Mouse (Mus musculus): ENCODE measurements at regions not wholly inside any gene's neighbourhood (a gene's known extent, or its start where the extent isn't known, plus 50 kb on each side); places are given as distances from the start of the nearest gene placed in this dataset.

DNA sequence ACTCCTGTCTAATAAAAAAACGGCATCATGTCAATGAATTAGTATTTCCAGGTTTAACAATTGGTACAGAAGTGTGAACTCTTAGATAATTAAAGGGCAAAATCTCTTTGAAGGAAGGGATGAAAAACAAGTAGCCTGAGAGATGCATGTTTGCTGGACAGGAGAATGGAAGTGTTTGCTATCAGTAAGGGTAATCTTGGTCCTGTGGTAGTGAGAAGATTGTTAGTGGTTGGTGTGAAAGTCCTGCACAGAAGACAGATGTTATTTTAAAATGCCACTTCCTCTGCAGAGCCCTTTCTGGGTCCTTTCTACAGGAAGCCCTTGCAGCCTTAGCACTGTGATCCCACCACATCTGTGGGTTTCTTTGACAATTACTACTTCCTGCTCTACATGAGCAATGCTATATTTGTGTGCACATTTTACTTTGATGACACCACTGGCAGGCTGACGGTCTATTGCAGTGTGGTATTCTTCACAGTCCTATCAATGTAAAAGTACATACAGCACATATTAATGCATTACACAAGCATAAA lies 108.8 kb downstream of the Gm10295 start:
- WGBS = 71% methylated on average over 2 of the region's 2 CpGs
- Histone ChIP-seq H3K4me1 (replicated peaks; ENCODE audit: control insufficient read depth, insufficient read depth, low read length) (no peaks in the 10 kb centered on the region), H3K9ac (ENCODE audit: low read length) (no peak overlapping the region), H3K36me3 (ENCODE audit: control insufficient read depth, insufficient read depth, low read length) (no peaks in the 10 kb centered on the region), H3K9me3 (ENCODE audit: control insufficient read depth, low read length) (no peaks in the 10 kb centered on the region), H3K27me3 (ENCODE audit: control insufficient read depth, insufficient read depth, low read depth, low read length) (no peaks in the 10 kb centered on the region), H3K4me2 (ENCODE audit: low read depth, low read length) (no peak overlapping the region), H3K27ac (ENCODE audit: low read length) (no peak overlapping the region), H3K4me3 (ENCODE audit: low read length) (no peak overlapping the region)
- no peak for ATAC-seq (ENCODE audit: low read depth)

DNA sequence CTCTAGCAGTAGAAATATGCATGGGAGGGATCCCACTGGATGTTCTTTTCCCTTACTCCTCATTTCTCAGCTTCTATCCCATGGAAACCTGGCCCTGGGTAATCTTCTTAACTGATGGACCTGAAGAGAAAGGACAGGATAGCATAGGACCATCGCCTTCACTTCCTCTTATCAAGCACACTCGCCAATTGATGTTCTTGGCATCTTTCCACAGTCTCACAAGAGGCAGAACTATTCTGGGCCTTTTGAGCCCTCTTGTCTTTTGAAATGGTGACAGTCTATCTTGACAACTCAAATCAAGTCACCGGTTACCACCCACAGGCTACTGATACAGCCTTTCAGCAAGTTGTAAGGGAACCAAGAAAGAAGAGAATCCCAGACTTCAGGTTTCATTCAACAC lies 112.1 kb downstream of the Gm10295 start:
- H3K4me2 ChIP-seq (ENCODE audit: low read depth, low read length) = no peak overlapping the region
- H3K36me3 ChIP-seq (ENCODE audit: control insufficient read depth, insufficient read depth, low read length) = no peaks in the 10 kb centered on the region
- H3K27ac ChIP-seq (ENCODE audit: low read length) = no peak overlapping the region
- H3K4me1 ChIP-seq (replicated peaks; ENCODE audit: control insufficient read depth, insufficient read depth, low read length) = peaks cover 12% of the 10 kb centered on the region
- no peak overlapping the region for H3K4me3 ChIP-seq (ENCODE audit: low read length)
- H3K9ac ChIP-seq (ENCODE audit: low read length) = no peak overlapping the region
- H3K9me3 ChIP-seq (ENCODE audit: control insufficient read depth, low read length) = no peaks in the 10 kb centered on the region
- no peaks in the 10 kb centered on the region for H3K27me3 ChIP-seq (ENCODE audit: control insufficient read depth, insufficient read depth, low read depth, low read length)
- 44% methylated on average over 3 of the region's 3 CpGs for WGBS
- no peak for ATAC-seq (ENCODE audit: low read depth)

DNA sequence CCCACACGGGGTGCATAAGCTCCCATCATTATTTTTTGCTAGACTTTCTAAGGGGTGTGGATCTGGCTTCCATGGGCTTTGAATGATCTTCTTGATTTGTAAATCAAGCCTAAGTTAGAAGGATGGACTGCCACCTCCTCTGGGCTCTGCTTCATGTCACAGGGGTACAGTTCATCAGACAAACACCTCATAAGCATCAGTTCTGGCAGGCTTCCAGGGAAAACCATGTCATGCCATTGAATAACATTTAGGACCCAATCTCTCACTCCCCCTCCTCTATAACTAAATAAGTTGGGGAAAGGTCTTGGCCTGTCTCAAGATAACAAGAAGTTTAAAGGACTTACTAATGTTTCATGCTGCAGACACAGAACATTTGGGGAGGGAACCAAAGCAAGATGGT lies 115.0 kb downstream of the Gm10295 start:
- no peaks in the 10 kb centered on the region for H3K36me3 ChIP-seq (ENCODE audit: control insufficient read depth, insufficient read depth, low read length)
- no peak overlapping the region for H3K4me2 ChIP-seq (ENCODE audit: low read depth, low read length)
- ATAC-seq (ENCODE audit: low read depth) = peak; percentile 35; the same call in 1 of the 2 replicates
- H3K4me3 ChIP-seq (ENCODE audit: low read length) = no peak overlapping the region
- H3K4me1 ChIP-seq (replicated peaks; ENCODE audit: control insufficient read depth, insufficient read depth, low read length) = peaks cover 32% of the 10 kb centered on the region
- H3K9me3 ChIP-seq (ENCODE audit: control insufficient read depth, low read length) = no peaks in the 10 kb centered on the region
- H3K27ac ChIP-seq (ENCODE audit: low read length) = peak overlapping the region; percentile 15
- no peaks in the 10 kb centered on the region for H3K27me3 ChIP-seq (ENCODE audit: control insufficient read depth, insufficient read depth, low read depth, low read length)
- 28% methylated on average over 1 of the region's 1 CpGs for WGBS
- H3K9ac ChIP-seq (ENCODE audit: low read length) = no peak overlapping the region

GRCm38 (mm10) chr7:71234176-71234769 lies 117.0 kb downstream of the Gm10295 start:
- H3K4me2 ChIP-seq (ENCODE audit: low read depth, low read length) = peak overlapping the region; percentile 9; the same call in 1 of the 2 replicates
- no peak overlapping the region for H3K4me3 ChIP-seq (ENCODE audit: low read length)
- no peaks in the 10 kb centered on the region for H3K27me3 ChIP-seq (ENCODE audit: control insufficient read depth, insufficient read depth, low read depth, low read length)
- peak overlapping the region; percentile 71 for H3K27ac ChIP-seq (ENCODE audit: low read length)
- peaks cover 48% of the 10 kb centered on the region for H3K4me1 ChIP-seq (replicated peaks; ENCODE audit: control insufficient read depth, insufficient read depth, low read length)
- H3K9ac ChIP-seq (ENCODE audit: low read length) = no peak overlapping the region
- WGBS = 22% methylated on average over 5 of the region's 5 CpGs
- no peaks in the 10 kb centered on the region for H3K9me3 ChIP-seq (ENCODE audit: control insufficient read depth, low read length)
- H3K36me3 ChIP-seq (ENCODE audit: control insufficient read depth, insufficient read depth, low read length) = no peaks in the 10 kb centered on the region
- ATAC-seq (ENCODE audit: low read depth) = peak; percentile 52

- 29% methylated on average over 8 of the region's 8 CpGs for WGBS
- H3K4me3 ChIP-seq (ENCODE audit: low read length) = no peak overlapping the region
- peak; percentile 8; the same call in 1 of the 2 replicates for ATAC-seq (ENCODE audit: low read depth)
- H3K4me2 ChIP-seq (ENCODE audit: low read depth, low read length) = peak overlapping the region; percentile 7; the same call in 1 of the 2 replicates
- no peaks in the 10 kb centered on the region for H3K9me3 ChIP-seq (ENCODE audit: control insufficient read depth, low read length)
- H3K36me3 ChIP-seq (ENCODE audit: control insufficient read depth, insufficient read depth, low read length) = no peaks in the 10 kb centered on the region
- H3K4me1 ChIP-seq (replicated peaks; ENCODE audit: control insufficient read depth, insufficient read depth, low read length) = peaks cover 55% of the 10 kb centered on the region
- peak overlapping the region; percentile 71 for H3K27ac ChIP-seq (ENCODE audit: low read length)
- no peak overlapping the region for H3K9ac ChIP-seq (ENCODE audit: low read length)
- H3K27me3 ChIP-seq (ENCODE audit: control insufficient read depth, insufficient read depth, low read depth, low read length) = no peaks in the 10 kb centered on the region
Observed at GRCm38 (mm10) chr7:71232821-71233815, 118.2 kb downstream of the Gm10295 start.

DNA sequence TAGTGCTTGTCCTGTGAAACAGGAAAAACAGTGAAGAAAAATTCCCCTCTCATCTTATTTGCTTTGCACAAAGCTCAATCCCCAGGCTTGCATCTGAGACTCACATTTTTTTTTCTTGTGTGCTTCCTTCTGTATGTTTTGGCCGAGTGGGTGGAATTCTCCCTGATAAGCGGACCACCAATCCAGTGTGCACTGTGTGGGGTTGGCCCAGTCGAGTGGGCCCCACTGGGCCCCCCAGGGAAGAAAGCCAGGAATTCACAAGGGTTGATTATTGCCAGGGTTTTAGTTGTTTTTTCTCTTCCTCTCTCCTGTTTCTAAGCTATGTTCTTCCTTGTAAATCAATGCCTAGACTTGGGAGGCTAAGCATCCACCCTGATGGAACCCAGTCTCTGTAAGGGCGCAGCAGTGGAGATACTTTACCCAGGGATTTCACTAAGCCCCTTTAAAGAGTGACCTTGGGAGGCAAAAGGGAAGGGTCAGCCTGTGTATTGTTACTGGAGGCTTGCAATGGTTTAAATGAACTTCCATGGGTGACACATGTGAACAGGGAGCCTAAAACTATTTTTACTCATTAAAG lies 120.3 kb downstream of the Gm10295 start:
- peak; percentile 70 for ATAC-seq (ENCODE audit: low read depth)
- H3K4me2 ChIP-seq (ENCODE audit: low read depth, low read length) = no peak overlapping the region
- 22% methylated on average over 4 of the region's 4 CpGs for WGBS
- H3K9ac ChIP-seq (ENCODE audit: low read length) = no peak overlapping the region
- peak overlapping the region; percentile 70 for H3K27ac ChIP-seq (ENCODE audit: low read length)
- H3K4me1 ChIP-seq (replicated peaks; ENCODE audit: control insufficient read depth, insufficient read depth, low read length) = peaks cover 55% of the 10 kb centered on the region
- H3K9me3 ChIP-seq (ENCODE audit: control insufficient read depth, low read length) = no peaks in the 10 kb centered on the region
- H3K27me3 ChIP-seq (ENCODE audit: control insufficient read depth, insufficient read depth, low read depth, low read length) = no peaks in the 10 kb centered on the region
- no peak overlapping the region for H3K4me3 ChIP-seq (ENCODE audit: low read length)
- no peaks in the 10 kb centered on the region for H3K36me3 ChIP-seq (ENCODE audit: control insufficient read depth, insufficient read depth, low read length)

DNA sequence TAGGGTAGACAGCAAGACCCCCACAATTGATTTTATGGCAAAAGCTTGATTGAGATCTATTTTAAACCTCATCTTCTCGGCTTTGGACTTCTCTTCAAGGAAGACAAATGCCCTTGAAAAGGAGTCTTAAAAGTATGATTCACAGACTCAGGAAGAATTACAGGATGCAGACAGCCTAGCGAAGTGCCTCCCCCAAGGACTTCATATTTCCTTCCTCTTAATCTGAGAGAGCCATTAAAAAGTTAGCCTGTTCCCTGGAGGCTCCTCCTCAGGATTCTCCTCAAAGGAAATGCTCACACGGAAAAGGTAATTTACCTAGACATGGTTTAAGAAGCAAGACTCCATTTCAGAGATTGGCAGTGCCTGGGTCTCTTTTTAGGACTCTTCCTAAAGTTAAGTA lies 122.1 kb downstream of the Gm10295 start:
- Histone ChIP-seq H3K27me3 (ENCODE audit: control insufficient read depth, insufficient read depth, low read depth, low read length) (no peaks in the 10 kb centered on the region), H3K4me3 (ENCODE audit: low read length) (no peak overlapping the region), H3K9me3 (ENCODE audit: control insufficient read depth, low read length) (no peaks in the 10 kb centered on the region), H3K27ac (ENCODE audit: low read length) (peak overlapping the region; percentile 31; the same call in 1 of the 2 replicates), H3K9ac (ENCODE audit: low read length) (no peak overlapping the region), H3K4me2 (ENCODE audit: low read depth, low read length) (no peak overlapping the region), H3K4me1 (replicated peaks; ENCODE audit: control insufficient read depth, insufficient read depth, low read length) (peaks cover 47% of the 10 kb centered on the region), H3K36me3 (ENCODE audit: control insufficient read depth, insufficient read depth, low read length) (no peaks in the 10 kb centered on the region)
- 55% methylated on average over 3 of the region's 3 CpGs for WGBS
- ATAC-seq (ENCODE audit: low read depth) = no peak

DNA sequence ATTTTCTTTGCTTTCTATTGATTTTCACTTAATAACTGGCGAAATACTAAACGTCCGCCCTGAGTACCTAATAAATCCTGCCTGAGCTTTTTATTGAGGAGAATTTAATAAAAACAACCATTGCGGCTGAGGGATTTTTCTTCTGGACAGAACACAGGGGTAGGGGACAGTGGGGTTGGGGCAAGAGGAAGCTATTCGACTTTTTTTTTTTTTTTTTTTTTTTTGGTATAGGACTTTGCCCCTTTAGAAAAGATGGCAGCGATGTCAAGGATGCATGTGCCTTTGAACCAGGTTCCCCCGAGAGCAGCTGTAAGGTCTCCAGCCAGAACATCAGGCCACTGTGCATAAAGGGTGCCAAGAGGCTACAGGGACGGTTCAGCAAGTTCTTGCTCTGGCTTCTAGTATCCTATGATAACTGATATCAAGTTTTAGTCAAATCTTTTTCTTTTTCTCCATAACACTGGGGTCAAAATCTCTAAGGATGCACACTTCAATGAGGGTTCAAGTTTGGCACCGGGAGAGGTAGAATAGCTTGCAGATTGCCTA lies 126.9 kb downstream of the Gm10295 start:
- Histone ChIP-seq H3K4me1 (replicated peaks; ENCODE audit: control insufficient read depth, insufficient read depth, low read length) (peaks cover 17% of the 10 kb centered on the region), H3K9me3 (ENCODE audit: control insufficient read depth, low read length) (no peaks in the 10 kb centered on the region), H3K4me2 (ENCODE audit: low read depth, low read length) (peak overlapping the region; percentile 36), H3K27ac (ENCODE audit: low read length) (peak overlapping the region; percentile 63), H3K36me3 (ENCODE audit: control insufficient read depth, insufficient read depth, low read length) (no peaks in the 10 kb centered on the region), H3K4me3 (ENCODE audit: low read length) (0 out of 2 replicates have a peak overlapping the region, but pooled peaks have one; percentile 6), H3K9ac (ENCODE audit: low read length) (no peak overlapping the region), H3K27me3 (ENCODE audit: control insufficient read depth, insufficient read depth, low read depth, low read length) (no peaks in the 10 kb centered on the region)
- ATAC-seq (ENCODE audit: low read depth) = no peak
- 67% methylated on average over 9 of the region's 9 CpGs for WGBS
